Mouse (Mus musculus) G1E (cell line): Measurements from ENCODE around the gene Fkrp. TPM values are rescaled to one million over a fixed set of nuclear protein-coding genes. Genes with fewer than 3 reads are reported as not detected.

ENCODE experiments used
- ATAC-seq: 2 replicates; pipeline ENCODE4 v1.8.0; 2016; ENCODE audit warnings: mild to moderate bottlenecking; ENCODE audit not compliant: insufficient number of reproducible peaks, poor library complexity, low FRiP score, severe bottlenecking; ENCODE audit errors: extremely low read depth
- DNase-seq: peaks from one replicate; pipeline ENCODE4 v3.0.0; 2012; ENCODE audit warnings: low spot score
- H3K27me3 ChIP-seq: 2 replicates; pipeline ENCODE4 v1.6.1; 2012; ENCODE audit warnings: mild to moderate bottlenecking, low read length, inconsistent platforms; ENCODE audit not compliant: insufficient read depth
- H3K36me3 ChIP-seq: replicated peaks from 2 replicates; pipeline ENCODE3; 2012; ENCODE audit warnings: mild to moderate bottlenecking, inconsistent platforms
- H3K4me1 ChIP-seq: 2 replicates; pipeline ENCODE4 v1.6.1; 2012; ENCODE audit warnings: low read depth, low read length, inconsistent platforms, mixed read lengths; ENCODE audit not compliant: insufficient read depth
- H3K4me3 ChIP-seq: 2 replicates; pipeline ENCODE4 v1.5.1; 2012; ENCODE audit warnings: low read depth, mild to moderate bottlenecking, inconsistent platforms, low read length, moderate library complexity, mixed read lengths
- H3K9me3 ChIP-seq: replicated peaks from 2 replicates; pipeline ENCODE4 v1.6.1; 2012; ENCODE audit warnings: inconsistent platforms
- CTCF ChIP-seq: IDR thresholded peaks from 2 replicates; pipeline ENCODE4 v1.5.1; 2012; ENCODE audit warnings: low read depth, low read length, inconsistent platforms, mixed read lengths
- GATA1 ChIP-seq: IDR thresholded peaks from 2 replicates; pipeline ENCODE4 v1.6.1; 2012; ENCODE audit warnings: borderline replicate concordance, low read length, inconsistent platforms, mixed read lengths
- GATA2 ChIP-seq: IDR thresholded peaks from 2 replicates; pipeline ENCODE4 v1.6.1; 2012; ENCODE audit warnings: low read depth, low read length, inconsistent platforms, borderline replicate concordance
- POLR2AphosphoS5 ChIP-seq: IDR thresholded peaks from 2 replicates; pipeline ENCODE4 v1.6.1; 2012; ENCODE audit warnings: low read depth, low read length, inconsistent platforms; ENCODE audit not compliant: insufficient replicate concordance
- TAL1 ChIP-seq: conservative IDR thresholded peaks from 2 replicates; pipeline ENCODE4 v1.6.1; 2012; ENCODE audit warnings: low read depth, low read length, inconsistent platforms, mixed read lengths
- polyA plus RNA-seq: library from polyadenylated mRNA; stranded (reverse); fragments of >175 nt; gene quantifications from 2 replicates; pipeline ENCODE4 v1.2.3, GENCODE M21; 2012
- total RNA-seq, 2 experiments: library from RNA; stranded (forward) in 1 of 2; stranded (reverse) in 1 of 2; fragments of 200-1000 nt in 1 of 2; fragments of >200 nt in 1 of 2; fragmentation: Nextera tagmentation in 1 of 2; gene quantifications; 2 replicates each; pipeline ENCODE4 v1.2.3; 2014 to 2017

Gene Fkrp
- total and polyA plus RNA-seq, 3 experiments = 11.3 to 30.6 (median 18.0) TPM

- peaks cover 47% of the 10 kb centered on the region for H3K36me3 ChIP-seq
- no peaks in the 10 kb centered on the region for H3K9me3 ChIP-seq
- peak; percentile 11 for ATAC-seq
- TF ChIP-seq GATA1 (no peak), CTCF (no peak)
- peak overlapping the region; percentile 94 for H3K4me3 ChIP-seq
- H3K4me1 ChIP-seq = peaks cover 59% of the 10 kb centered on the region
- H3K27me3 ChIP-seq = peaks cover 4% of the 10 kb centered on the region; the same call in 1 of the 2 replicates
- peak; percentile 37 for DNase-seq
Observed at GRCm38 (mm10) chr7:16783224-16783688, 33.3 kb downstream of the Fkrp start.

- peaks cover 59% of the 10 kb centered on the region for H3K4me1 ChIP-seq
- H3K4me3 ChIP-seq = peak overlapping the region; percentile 94
- no peaks in the 10 kb centered on the region for H3K9me3 ChIP-seq
- peaks cover 4% of the 10 kb centered on the region; the same call in 1 of the 2 replicates for H3K27me3 ChIP-seq
- ATAC-seq = no peak
- no peak for TF ChIP-seq TAL1
- no peak for TF ChIP-seq GATA2
- no peak for TF ChIP-seq GATA1
- no peak for TF ChIP-seq POLR2AphosphoS5
- no peak for TF ChIP-seq CTCF
- H3K36me3 ChIP-seq = peaks cover 41% of the 10 kb centered on the region
- DNase-seq = no peak
Observed at GRCm38 (mm10) chr7:16782555-16783125, 33.9 kb downstream of the Fkrp start.

- Histone ChIP-seq H3K9me3 (no peaks in the 10 kb centered on the region; the same call in 1 of the 2 replicates), H3K4me3 (peak overlapping the region; percentile 94), H3K36me3 (peaks cover 35% of the 10 kb centered on the region), H3K27me3 (peaks cover 4% of the 10 kb centered on the region; the same call in 1 of the 2 replicates), H3K4me1 (peaks cover 59% of the 10 kb centered on the region)
- TF ChIP-seq GATA2 (no peak), CTCF (no peak), GATA1 (no peak), TAL1 (no peak), POLR2AphosphoS5 (no peak)
- ATAC-seq = no peak
- DNase-seq = peak; percentile 31
Observed at GRCm38 (mm10) chr7:16781816-16782554, 34.5 kb downstream of the Fkrp start.

GRCm38 (mm10) chr7:16781555-16781815 lies 35.0 kb downstream of the Fkrp start:
- Histone ChIP-seq H3K36me3 (peaks cover 30% of the 10 kb centered on the region), H3K27me3 (peaks cover 4% of the 10 kb centered on the region; the same call in 1 of the 2 replicates), H3K9me3 (no peaks in the 10 kb centered on the region; the same call in 1 of the 2 replicates), H3K4me3 (peak overlapping the region; percentile 94), H3K4me1 (peaks cover 56% of the 10 kb centered on the region)
- ATAC-seq (no peak), DNase-seq (no peak)
- TF ChIP-seq GATA1 = no peak
- TF ChIP-seq GATA2 = no peak
- no peak for TF ChIP-seq TAL1
- no peak for TF ChIP-seq POLR2AphosphoS5
- no peak for TF ChIP-seq CTCF

GRCm38 (mm10) chr7:16780825-16781554 lies 35.5 kb downstream of the Fkrp start, which contains the start of gene Slc1a5:
TSS of gene Slc1a5 (plus strand) at chr7:16781340.
- Histone ChIP-seq H3K9me3 (no peaks in the 10 kb centered on the region; the same call in 1 of the 2 replicates), H3K4me3 (peak within 1 kb of the TSS; percentile 94), H3K4me1 (peaks cover 55% of the 10 kb centered on the region), H3K27me3 (peaks cover 6% of the 10 kb centered on the region; the same call in 1 of the 2 replicates), H3K36me3 (peaks cover 25% of the 10 kb centered on the region)
- DNase-seq (peak; percentile 94), ATAC-seq (peak; percentile 85)
- no peak for TF ChIP-seq GATA1
- no peak for TF ChIP-seq CTCF
- TF ChIP-seq GATA2 = no peak
- no peak for TF ChIP-seq TAL1
- no peak for TF ChIP-seq POLR2AphosphoS5

- TF ChIP-seq GATA2 (no peak), GATA1 (no peak), POLR2AphosphoS5 (no peak), CTCF (no peak), TAL1 (no peak)
- DNase-seq (no peak), ATAC-seq (no peak)
- Histone ChIP-seq H3K36me3 (peaks cover 16% of the 10 kb centered on the region), H3K27me3 (peaks cover 12% of the 10 kb centered on the region), H3K4me1 (peaks cover 50% of the 10 kb centered on the region), H3K9me3 (no peaks in the 10 kb centered on the region; the same call in 1 of the 2 replicates), H3K4me3 (no peak overlapping the region)
Observed at GRCm38 (mm10) chr7:16780076-16780475, 36.5 kb downstream of the Fkrp start.
